Mouse (Mus musculus): ENCODE measurements around the gene Ctdspl.

DNA sequence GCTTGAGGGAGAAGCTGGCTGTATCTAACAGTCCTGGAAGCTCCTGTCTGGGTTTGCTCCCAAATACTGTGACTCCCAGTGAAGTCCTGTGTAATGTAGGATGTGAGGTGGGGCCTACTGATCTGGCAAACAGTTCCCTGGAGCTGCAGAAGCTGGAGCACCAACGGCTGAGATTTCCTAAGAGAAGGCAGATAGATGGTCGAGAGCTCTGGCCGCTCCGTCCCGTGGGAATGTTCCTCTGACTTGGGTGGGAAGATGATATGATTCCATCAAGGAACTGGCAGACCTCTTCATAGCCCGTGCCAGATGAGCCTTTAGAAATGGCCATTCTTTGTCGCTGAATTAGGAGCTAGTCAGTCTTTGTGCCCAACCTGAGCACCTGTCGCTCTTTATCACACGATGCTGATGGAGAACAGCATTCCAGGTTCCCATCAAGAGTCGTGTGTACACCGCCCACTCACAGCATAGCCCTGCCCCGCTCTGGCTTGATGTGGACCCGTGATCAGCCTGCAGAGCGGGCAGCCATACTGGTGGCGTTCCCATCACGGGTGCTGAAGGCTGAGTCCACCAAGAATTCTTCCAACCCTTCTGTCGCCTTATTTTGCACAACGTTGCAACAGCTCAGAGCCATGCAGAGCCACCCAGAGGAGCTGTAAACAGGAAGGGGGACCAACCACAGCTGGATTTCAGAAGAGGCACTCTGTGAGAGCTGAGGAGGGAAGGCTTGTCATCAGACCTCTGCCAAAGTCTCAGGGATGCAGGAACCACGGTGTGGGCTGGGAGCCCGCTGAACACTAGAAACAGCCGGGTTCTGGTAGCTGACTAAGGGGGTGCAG, 65.7 kb downstream of the Ctdspl start:
- TF ChIP-seq CTCF (IDR thresholded peaks at IDR 0.05; ENCODE audit: low read depth) (no peak), EP300 (IDR thresholded peaks at IDR 0.05; ENCODE audit: low read depth) (no peak)
